Mouse (Mus musculus) brain, embryonic 14.5 days (tissue): ENCODE data around the gene Cyb561a3. TPM values are rescaled to one million over a fixed set of nuclear protein-coding genes. Genes with fewer than 3 reads are reported as not detected.
"Not testable (repeated sequence)": the region's sequence is repeated elsewhere in the genome, so short reads cannot be mapped to it uniquely, and the experiment has no call there.

Experiments used
- DNase-seq: peaks from one replicate; pipeline ENCODE4 v3.0.0-alpha.2; 2011; ENCODE audit warnings: low read depth
- CTCF ChIP-seq: fragments of 200-500 bp; IDR thresholded peaks from 2 replicates; pipeline ENCODE4 v1.5.1; 2012; ENCODE audit warnings: inconsistent platforms, mild to moderate bottlenecking, moderate library complexity, borderline replicate concordance; ENCODE audit not compliant: insufficient read depth, insufficient read length; ENCODE audit errors: extremely low read depth
- POLR2A ChIP-seq: fragments of 200-500 bp; IDR thresholded peaks from 2 replicates; pipeline ENCODE4 v1.6.1; 2012; ENCODE audit warnings: mild to moderate bottlenecking, inconsistent platforms, borderline replicate concordance; ENCODE audit not compliant: poor library complexity, insufficient read depth, insufficient read length, severe bottlenecking; ENCODE audit errors: extremely low read depth
- polyA plus RNA-seq: library from polyadenylated mRNA; depleted of rRNA; stranded (reverse); fragments of >200 nt; gene quantifications from 2 replicates; pipeline ENCODE4 v1.2.3, GENCODE M21; 2012; rRNA removed

The Cyb561a3 gene
- polyA plus RNA-seq = 21.2 and 27.5 TPM in 2 replicates

- TF ChIP-seq POLR2A = peak; percentile 61; the same call in 1 of the 2 replicates
- TF ChIP-seq CTCF = peak; percentile 65; the same call in 1 of the 2 replicates
- peak; percentile 98 for DNase-seq
Observed at GRCm38 (mm10) chr19:10576690-10577561, at the start of gene Cyb561a3, which contains the start of gene Tmem138. Cyb561a3 (plus strand) TSS chr19:10577172. Tmem138 (minus strand) TSS chr19:10577362.

GRCm38 (mm10) chr19:10530082-10530481 lies 46.9 kb upstream of the Cyb561a3 start:
- DNase-seq = no peak
- peak; percentile 12; the same call in 1 of the 2 replicates for TF ChIP-seq CTCF
- no peak for TF ChIP-seq POLR2A

- DNase-seq = no peak
- TF ChIP-seq CTCF (no peak), POLR2A (no peak)
Observed at GRCm38 (mm10) chr19:10539454-10539853, 37.5 kb upstream of the Cyb561a3 start.

- peak; percentile 95 for DNase-seq
- no peak for TF ChIP-seq CTCF
- peak; percentile 58; the same call in 1 of the 2 replicates for TF ChIP-seq POLR2A
Observed at GRCm38 (mm10) chr19:10555624-10556510, 21.1 kb upstream of the Cyb561a3 start, which contains the start of gene Tmem216. Tmem216 (minus strand) TSS chr19:10556238.

- no peak for DNase-seq
- no peak for TF ChIP-seq CTCF
- TF ChIP-seq POLR2A = no peak
Observed at GRCm38 (mm10) chr19:10557001-10557400, 20.0 kb upstream of the Cyb561a3 start.

- TF ChIP-seq POLR2A (no peak), CTCF (no peak)
- no peak for DNase-seq
Observed at GRCm38 (mm10) chr19:10557430-10557829, 19.5 kb upstream of the Cyb561a3 start.

- DNase-seq = not testable (repeated sequence)
Observed at GRCm38 (mm10) chr19:10557837-10558375, 19.1 kb upstream of the Cyb561a3 start.

- TF ChIP-seq CTCF (no peak), POLR2A (no peak)
- DNase-seq = peak; percentile 51
Observed at GRCm38 (mm10) chr19:10560108-10560507, 16.9 kb upstream of the Cyb561a3 start.

GRCm38 (mm10) chr19:10561558-10562314 lies 15.2 kb upstream of the Cyb561a3 start:
- no peak for DNase-seq
- no peak for TF ChIP-seq CTCF
- no peak for TF ChIP-seq POLR2A

GRCm38 (mm10) chr19:10562351-10562750 lies 14.6 kb upstream of the Cyb561a3 start:
- TF ChIP-seq POLR2A (no peak), CTCF (no peak)
- no peak for DNase-seq
